Mouse (Mus musculus): ENCODE results near the gene 4921517D22Rik. TPM values are rescaled to one million over a fixed set of nuclear protein-coding genes. Genes with fewer than 3 reads are reported as not detected.

4921517D22Rik gene
- polyA plus RNA-seq, 1 experiment, result not detected

DNA sequence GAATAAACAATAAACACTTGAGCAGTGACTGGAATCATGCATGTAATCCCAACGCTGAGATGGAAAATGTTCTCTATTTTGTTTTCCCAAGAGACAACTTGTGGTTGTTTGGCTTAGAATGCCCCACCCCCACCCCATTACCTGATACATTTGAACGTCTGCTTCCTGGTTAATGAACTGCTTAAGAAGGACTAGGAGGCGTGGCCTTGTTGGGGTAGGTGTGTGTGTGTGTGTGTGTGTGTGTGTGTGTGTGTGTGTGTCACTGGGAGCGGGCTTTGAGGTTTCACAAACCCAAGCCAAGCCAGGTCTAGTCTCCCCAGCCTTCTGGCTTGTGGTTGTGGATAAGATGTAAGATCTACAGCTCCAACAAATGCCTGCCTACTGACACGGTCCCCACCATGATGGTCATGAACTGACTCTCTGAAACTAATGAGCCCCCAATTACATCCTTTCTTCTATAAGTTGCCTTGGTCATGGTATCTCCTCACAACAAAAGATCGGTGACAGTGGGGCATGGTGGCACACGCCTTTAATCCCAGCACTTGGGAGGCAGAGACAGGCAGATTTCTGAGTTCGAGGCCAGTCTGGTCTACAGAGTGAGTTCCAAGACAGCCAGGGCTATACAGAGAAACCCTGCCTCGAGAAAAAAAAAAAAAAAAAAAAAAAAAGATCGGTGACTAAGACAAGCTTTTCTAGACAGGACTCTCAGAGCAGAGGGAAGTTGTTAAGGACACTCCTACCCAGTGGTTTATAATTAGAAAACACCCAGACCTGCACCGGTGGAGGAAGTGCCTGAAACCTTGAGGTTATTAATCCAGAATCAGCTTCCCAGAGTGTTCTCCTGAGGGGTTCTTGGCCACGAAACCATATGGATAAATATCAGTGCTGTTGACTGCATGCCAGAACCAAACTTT, 17.3 kb downstream of the 4921517D22Rik start:
- WGBS, result 54% methylated on average over 12 of the region's 12 CpGs

DNA sequence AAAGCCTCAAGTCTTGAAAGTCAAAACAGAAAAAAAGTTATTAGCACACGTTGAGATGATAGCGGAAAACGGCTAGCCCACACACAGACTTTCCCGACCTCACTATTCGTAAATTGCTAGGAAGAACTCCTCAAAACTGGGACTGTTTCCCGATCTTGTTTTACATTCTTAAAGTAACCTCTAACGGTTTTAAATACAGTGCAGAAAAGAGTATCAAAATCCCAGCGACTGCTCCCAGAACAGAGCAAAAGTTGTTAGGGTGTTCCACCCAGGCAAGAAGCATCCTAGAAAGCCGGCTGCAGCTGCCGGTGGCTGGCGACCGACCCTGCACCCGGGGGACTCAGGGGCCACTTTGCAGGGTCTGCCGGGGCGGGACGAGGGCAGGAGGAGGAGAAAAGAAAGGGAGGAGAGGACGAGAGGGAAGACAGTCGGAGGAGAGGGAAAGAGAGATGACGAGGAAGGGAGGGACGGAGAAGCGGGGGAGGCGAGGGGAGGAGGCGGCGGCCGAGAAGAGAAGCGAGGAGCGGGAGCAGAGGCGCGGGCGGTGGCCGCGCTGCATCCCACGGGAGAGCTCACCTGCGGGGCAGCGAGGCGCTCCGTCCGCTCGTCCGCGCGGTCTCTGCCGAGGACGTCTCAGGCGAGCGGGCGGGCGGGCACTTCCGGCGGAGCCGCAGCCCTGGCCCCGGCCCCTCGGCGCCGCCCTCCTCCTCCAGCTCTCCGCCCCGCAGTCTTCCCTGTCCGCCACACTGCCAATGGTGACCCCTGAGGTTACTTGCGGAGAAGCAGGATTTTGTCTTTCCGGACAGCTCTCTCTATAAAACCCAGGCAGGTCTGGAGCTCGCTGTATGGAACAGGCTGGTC, 18.5 kb downstream of the 4921517D22Rik start, which contains the start of gene Golm1:
Golm1 (minus strand) TSS at position 661 of the 861 bp plus-strand sequence.
- TF ChIP-seq POLR2A (IDR thresholded peaks at IDR 0.05; ENCODE audit: low read depth, low read length) (peak; percentile 67; the same call in 1 of the 2 replicates), CTCF (IDR thresholded peaks at IDR 0.05; ENCODE audit: extremely low read depth, insufficient read length, insufficient replicate concordance, low read depth, low read length) (no peak)
- WGBS, result under 1% methylated on average over 47 of the region's 61 CpGs
- H3K27ac ChIP-seq (ENCODE audit: insufficient read depth, low read depth, low read length), result peak within 1 kb of the TSS; percentile 30
- peaks cover 8% of the 10 kb centered on the region; the same call in 1 of the 2 replicates for H3K4me1 ChIP-seq (ENCODE audit: control insufficient read depth, insufficient read depth, insufficient read length, low read length)
- H3K4me3 ChIP-seq (ENCODE audit: low read depth, low read length), result peak within 1 kb of the TSS; percentile 95
- H3K36me3 ChIP-seq (ENCODE audit: control insufficient read depth, insufficient read depth, low read length), result no peaks in the 10 kb centered on the region; the same call in 1 of the 2 replicates
- no peaks in the 10 kb centered on the region for H3K27me3 ChIP-seq (ENCODE audit: control insufficient read depth, insufficient read depth, low read length)

More for the DNA sequence above, 17.3 kb downstream of the 4921517D22Rik start:
- TF ChIP-seq POLR2A (IDR thresholded peaks at IDR 0.05; ENCODE audit: low read depth, low read length), result no peak
- TF ChIP-seq CTCF (IDR thresholded peaks at IDR 0.05; ENCODE audit: extremely low read depth, insufficient read length, insufficient replicate concordance, low read depth, low read length), result no peak
- Histone ChIP-seq H3K36me3 (ENCODE audit: control insufficient read depth, insufficient read depth, low read length) (no peaks in the 10 kb centered on the region; the same call in 1 of the 2 replicates), H3K27me3 (ENCODE audit: control insufficient read depth, insufficient read depth, low read length) (no peaks in the 10 kb centered on the region), H3K4me3 (ENCODE audit: low read depth, low read length) (no peak overlapping the region), H3K27ac (ENCODE audit: insufficient read depth, low read depth, low read length) (no peak overlapping the region), H3K4me1 (ENCODE audit: control insufficient read depth, insufficient read depth, insufficient read length, low read length) (peaks cover 4% of the 10 kb centered on the region; the same call in 1 of the 2 replicates)

DNA sequence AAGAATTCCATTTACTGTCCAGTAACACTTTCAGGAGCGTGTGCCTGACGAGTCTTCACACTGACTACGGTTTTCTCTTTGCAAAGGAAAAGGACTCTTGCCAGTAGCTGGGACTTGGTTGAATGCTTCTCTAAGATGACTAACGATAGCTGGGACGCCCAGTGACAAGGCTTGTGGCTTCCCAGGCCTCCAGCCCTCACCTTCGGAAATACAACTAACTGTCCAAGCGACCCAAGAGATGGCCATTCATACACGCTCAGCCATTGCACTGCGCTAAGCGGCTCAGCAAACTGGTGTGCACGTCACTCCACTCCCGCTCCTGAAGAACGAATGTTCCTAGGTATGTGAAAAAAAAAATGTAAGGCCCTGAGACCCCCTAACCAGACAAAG, 19.2 kb downstream of the 4921517D22Rik start:
- no peaks in the 10 kb centered on the region for H3K27me3 ChIP-seq (ENCODE audit: control insufficient read depth, insufficient read depth, low read length)
- 3% methylated on average over 13 of the region's 13 CpGs for WGBS
- TF ChIP-seq CTCF (IDR thresholded peaks at IDR 0.05; ENCODE audit: extremely low read depth, insufficient read length, insufficient replicate concordance, low read depth, low read length) (no peak), POLR2A (IDR thresholded peaks at IDR 0.05; ENCODE audit: low read depth, low read length) (no peak)
- peak overlapping the region; percentile 30 for H3K27ac ChIP-seq (ENCODE audit: insufficient read depth, low read depth, low read length)
- peaks cover 8% of the 10 kb centered on the region; the same call in 1 of the 2 replicates for H3K4me1 ChIP-seq (ENCODE audit: control insufficient read depth, insufficient read depth, insufficient read length, low read length)
- H3K36me3 ChIP-seq (ENCODE audit: control insufficient read depth, insufficient read depth, low read length), result no peaks in the 10 kb centered on the region; the same call in 1 of the 2 replicates
- H3K4me3 ChIP-seq (ENCODE audit: low read depth, low read length), result peak overlapping the region; percentile 95

DNA sequence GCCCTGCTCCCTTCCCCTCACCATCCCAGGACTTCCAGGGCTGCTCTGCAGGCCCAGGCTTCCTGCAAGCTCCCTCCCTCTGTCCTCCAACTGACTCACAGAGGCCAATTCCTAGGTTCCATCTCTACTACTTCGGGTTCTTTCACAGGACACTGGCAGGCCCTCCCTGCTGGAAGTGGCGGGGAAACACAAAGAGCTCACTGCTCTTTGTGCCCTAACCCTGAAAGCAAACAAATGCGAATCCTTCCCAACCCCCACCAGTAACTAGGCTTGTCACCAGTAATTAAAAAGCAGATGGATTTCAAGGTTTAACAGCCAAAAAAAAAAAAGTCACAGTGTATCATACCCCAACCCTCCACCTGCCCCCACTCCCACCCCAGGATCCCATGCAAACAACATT, 19.7 kb downstream of the 4921517D22Rik start:
- Histone ChIP-seq H3K36me3 (ENCODE audit: control insufficient read depth, insufficient read depth, low read length) (no peaks in the 10 kb centered on the region; the same call in 1 of the 2 replicates), H3K27me3 (ENCODE audit: control insufficient read depth, insufficient read depth, low read length) (no peaks in the 10 kb centered on the region), H3K27ac (ENCODE audit: insufficient read depth, low read depth, low read length) (peak overlapping the region; percentile 25; the same call in 1 of the 2 replicates), H3K4me3 (ENCODE audit: low read depth, low read length) (peak overlapping the region; percentile 57), H3K4me1 (ENCODE audit: control insufficient read depth, insufficient read depth, insufficient read length, low read length) (peaks cover 8% of the 10 kb centered on the region; the same call in 1 of the 2 replicates)
- WGBS, result 27% methylated on average over 3 of the region's 3 CpGs
- no peak for TF ChIP-seq CTCF (IDR thresholded peaks at IDR 0.05; ENCODE audit: extremely low read depth, insufficient read length, insufficient replicate concordance, low read depth, low read length)
- TF ChIP-seq POLR2A (IDR thresholded peaks at IDR 0.05; ENCODE audit: low read depth, low read length), result no peak

DNA sequence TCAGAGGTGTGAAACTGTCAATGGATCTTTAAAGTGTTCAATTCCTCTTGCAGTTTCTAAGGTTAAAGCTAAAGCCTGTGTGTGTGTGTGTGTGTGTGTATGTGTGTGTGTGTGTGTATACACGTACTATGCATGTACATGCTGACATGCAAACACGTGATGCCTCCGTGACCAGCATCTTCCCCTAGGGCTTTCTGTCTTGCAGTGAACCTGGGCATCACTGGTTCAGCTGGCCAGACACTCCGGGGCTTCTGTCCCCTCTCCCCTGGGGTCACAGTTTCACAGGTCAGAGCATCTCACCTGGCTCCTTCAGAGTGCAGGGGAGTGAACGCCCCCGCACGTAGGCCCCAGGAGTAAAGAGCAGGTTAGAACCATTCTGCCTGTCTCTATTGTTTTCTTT, 20.3 kb downstream of the 4921517D22Rik start:
- peaks cover 8% of the 10 kb centered on the region; the same call in 1 of the 2 replicates for H3K4me1 ChIP-seq (ENCODE audit: control insufficient read depth, insufficient read depth, insufficient read length, low read length)
- WGBS, result 41% methylated on average over 7 of the region's 7 CpGs
- TF ChIP-seq CTCF (IDR thresholded peaks at IDR 0.05; ENCODE audit: extremely low read depth, insufficient read length, insufficient replicate concordance, low read depth, low read length) (no peak), POLR2A (IDR thresholded peaks at IDR 0.05; ENCODE audit: low read depth, low read length) (no peak)
- no peak overlapping the region; the same call in 1 of the 2 replicates for H3K27ac ChIP-seq (ENCODE audit: insufficient read depth, low read depth, low read length)
- H3K4me3 ChIP-seq (ENCODE audit: low read depth, low read length), result peak overlapping the region; percentile 39
- H3K27me3 ChIP-seq (ENCODE audit: control insufficient read depth, insufficient read depth, low read length), result no peaks in the 10 kb centered on the region
- H3K36me3 ChIP-seq (ENCODE audit: control insufficient read depth, insufficient read depth, low read length), result no peaks in the 10 kb centered on the region; the same call in 1 of the 2 replicates

DNA sequence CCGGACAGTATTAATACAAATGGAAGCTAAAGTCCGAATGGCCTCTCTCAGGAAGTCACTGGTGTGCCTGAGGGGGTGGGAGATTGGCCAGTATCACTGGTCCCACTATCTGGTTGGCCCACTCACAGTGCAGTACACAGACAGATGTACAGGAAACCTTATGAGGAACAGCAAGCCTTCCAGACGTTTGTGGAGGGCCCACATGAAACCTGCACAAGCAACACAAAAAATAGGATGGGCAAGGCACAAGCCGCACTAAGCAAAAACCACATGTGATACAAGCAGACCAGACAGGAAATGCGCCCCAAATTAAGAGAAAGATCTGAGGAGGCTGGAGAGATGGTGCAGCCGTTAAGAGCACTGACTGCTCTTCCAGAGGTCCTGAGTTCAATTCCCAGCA, 21.7 kb downstream of the 4921517D22Rik start:
- Histone ChIP-seq H3K27ac (ENCODE audit: insufficient read depth, low read depth, low read length) (no peak overlapping the region), H3K27me3 (ENCODE audit: control insufficient read depth, insufficient read depth, low read length) (no peaks in the 10 kb centered on the region), H3K4me3 (ENCODE audit: low read depth, low read length) (no peak overlapping the region), H3K36me3 (ENCODE audit: control insufficient read depth, insufficient read depth, low read length) (no peaks in the 10 kb centered on the region; the same call in 1 of the 2 replicates), H3K4me1 (ENCODE audit: control insufficient read depth, insufficient read depth, insufficient read length, low read length) (peaks cover 10% of the 10 kb centered on the region; the same call in 1 of the 2 replicates)
- WGBS, result 46% methylated on average over 6 of the region's 6 CpGs
- TF ChIP-seq CTCF (IDR thresholded peaks at IDR 0.05; ENCODE audit: extremely low read depth, insufficient read length, insufficient replicate concordance, low read depth, low read length), result no peak
- no peak for TF ChIP-seq POLR2A (IDR thresholded peaks at IDR 0.05; ENCODE audit: low read depth, low read length)
